Mouse (Mus musculus) heart, postnatal 4 days (tissue): ENCODE data around the gene Tmtc4. TPM values are rescaled to one million over a fixed set of nuclear protein-coding genes. Genes with fewer than 3 reads are reported as not detected.
A peak's percentile ranks its signal among the peaks of the same experiment; 100 is the strongest.

Source experiments
- DNase-seq: peaks from one replicate; pipeline ENCODE4 v3.0.0; 2021
- total RNA-seq, 2 experiments: library from RNA; stranded (reverse); gene quantifications; 2 replicates each; pipeline ENCODE4 v1.2.3; 2021

Gene Tmtc4
- total RNA-seq, 2 experiments from 2014 or later: 27.1 to 27.7 TPM

GRCm38 (mm10) chr14:122974854-122975570 is 8.8 kb downstream of the Tmtc4 start:
- DNase-seq: no peak

DNA sequence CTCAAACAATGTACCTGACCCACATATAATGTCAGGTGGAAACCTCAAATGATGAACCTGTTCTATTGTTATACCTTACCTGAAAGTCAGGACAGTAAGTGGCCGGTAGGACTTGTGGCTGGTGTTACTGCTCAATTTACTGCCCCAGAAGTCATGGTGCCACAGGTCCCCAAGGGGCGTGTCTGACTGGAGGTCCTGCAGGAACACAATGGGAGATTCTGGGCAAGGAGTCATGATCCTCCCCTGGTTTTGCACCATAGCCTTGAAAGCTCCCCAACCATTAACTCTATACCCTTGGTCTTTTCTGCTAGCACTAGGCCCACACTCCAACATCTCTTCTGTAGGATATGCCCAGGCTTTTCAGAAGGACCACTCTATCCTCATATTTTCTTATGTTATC is 10.7 kb downstream of the Tmtc4 start:
- no peak for DNase-seq

DNA sequence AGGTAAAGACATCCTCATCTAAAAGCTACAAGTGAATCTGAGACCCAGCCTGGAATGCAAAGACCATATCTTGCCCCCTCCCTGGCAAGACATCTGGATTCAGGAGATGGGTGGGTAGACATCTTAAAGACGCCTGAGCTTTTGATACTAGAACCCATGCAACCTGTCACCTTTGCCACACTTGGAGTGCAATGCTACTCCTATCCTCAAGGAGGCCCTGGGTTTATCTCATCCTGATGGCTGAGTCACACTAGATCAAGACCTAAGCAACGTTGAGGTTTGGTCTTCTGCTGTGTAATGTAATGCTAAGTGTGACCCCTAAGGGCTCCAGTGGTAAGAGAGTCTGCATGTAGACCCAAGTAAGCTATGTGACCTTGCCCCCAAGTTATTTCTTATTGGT is 15.8 kb downstream of the Tmtc4 start:
- DNase-seq: no peak

DNA sequence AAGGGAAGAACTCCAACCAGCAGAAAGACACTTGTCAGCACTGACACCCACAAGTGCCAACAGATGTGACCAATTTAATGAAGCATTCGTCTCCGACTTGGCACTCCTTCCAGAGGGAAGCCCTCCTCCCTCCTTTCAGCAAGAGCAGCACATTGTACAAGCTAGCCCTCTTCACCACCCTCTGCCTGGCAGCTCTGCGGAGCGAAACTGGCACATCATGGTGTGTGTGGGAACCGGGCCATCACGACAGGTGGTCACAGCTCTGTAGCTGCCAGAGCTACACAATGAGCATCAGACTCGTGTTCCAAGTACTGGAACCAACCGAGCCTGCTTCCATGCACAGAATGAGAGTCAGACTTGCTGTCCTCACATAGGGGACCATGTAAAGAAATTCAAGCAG is 25.9 kb downstream of the Tmtc4 start:
- DNase-seq: peak; percentile 40

DNA sequence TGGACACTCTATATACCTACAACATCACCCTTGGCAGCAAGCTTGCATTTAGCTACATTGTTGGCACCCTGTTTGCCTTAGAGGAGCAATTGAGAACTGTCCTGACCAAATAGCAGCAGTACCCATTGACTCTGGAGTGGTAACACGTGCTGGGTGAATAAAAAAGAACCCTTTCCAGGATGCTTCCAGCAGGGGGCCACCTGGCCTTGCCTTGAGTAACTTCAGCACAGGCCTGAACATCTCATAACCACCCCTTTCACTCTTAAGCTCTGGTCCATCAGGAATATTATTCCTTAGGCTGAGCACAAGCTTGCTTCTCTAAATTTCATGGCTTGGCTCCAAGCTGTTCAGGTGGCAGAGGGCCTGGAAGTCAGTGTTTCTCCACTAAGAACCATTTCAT is 30.5 kb downstream of the Tmtc4 start:
- peak; percentile 60 for DNase-seq

GRCm38 (mm10) chr14:122952556-122952955 is 31.3 kb downstream of the Tmtc4 start:
- no peak for DNase-seq

GRCm38 (mm10) chr14:122951676-122952445 is 32.0 kb downstream of the Tmtc4 start:
- DNase-seq: no peak

- DNase-seq: no peak
Measured at GRCm38 (mm10) chr14:122950915-122951314, 32.9 kb downstream of the Tmtc4 start.

GRCm38 (mm10) chr14:122943475-122943853 is 40.4 kb downstream of the Tmtc4 start:
- DNase-seq: no peak

DNA sequence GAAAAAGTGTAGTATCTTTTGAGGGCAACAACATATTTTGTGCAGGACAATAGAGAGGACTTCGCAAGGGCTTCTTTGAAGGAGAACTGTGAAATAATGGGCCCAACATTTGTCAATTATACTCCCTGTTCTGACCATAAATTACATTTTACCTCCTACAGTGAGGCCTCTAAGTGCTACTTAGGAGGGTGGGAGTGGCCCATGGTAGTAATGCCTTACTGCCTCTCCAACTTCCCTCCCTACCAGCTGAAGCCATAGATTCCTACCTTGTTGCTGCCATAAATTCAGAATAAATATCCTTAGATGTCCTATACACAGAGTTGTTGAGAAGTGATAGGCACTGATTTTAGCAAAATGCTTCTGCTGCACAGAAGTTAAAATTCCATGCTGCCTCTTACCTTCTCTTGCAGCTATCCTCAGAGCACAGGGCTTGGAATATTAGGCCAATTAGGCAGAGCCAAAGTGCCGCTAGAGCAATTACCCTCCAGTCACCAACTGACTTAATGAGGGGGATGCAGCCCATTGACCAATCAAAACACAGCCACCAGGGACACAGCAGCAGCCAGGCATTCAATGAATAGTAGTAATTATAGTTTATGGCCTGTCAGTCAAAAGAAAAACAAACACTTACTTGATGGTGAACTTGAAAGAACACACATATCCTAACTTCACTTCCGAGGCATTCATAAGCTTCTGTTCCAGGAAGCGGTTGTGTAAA is 40.9 kb downstream of the Tmtc4 start:
- no peak for DNase-seq

- DNase-seq: no peak
Measured at GRCm38 (mm10) chr14:122936460-122936859, 47.4 kb downstream of the Tmtc4 start.

DNA sequence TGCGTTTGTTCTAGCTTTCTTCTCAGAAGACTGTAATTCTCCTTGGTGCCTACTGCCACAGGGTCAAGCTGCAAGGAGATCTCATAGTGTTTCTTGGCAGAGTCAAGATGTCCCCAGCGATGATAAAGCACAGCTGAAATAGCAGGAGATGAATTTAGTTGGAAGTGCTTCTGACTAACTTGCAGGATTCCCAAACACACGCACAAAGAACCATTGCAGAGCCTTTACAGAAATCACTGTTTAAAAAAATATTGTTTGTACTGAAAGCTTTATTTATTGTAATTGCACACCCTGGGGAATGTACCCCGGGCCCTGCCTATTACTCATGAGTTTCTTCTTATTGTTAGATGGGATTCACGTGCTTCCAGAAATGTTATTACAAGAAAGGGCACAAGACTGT is 63.8 kb downstream of the Tmtc4 start:
- no peak for DNase-seq

DNA sequence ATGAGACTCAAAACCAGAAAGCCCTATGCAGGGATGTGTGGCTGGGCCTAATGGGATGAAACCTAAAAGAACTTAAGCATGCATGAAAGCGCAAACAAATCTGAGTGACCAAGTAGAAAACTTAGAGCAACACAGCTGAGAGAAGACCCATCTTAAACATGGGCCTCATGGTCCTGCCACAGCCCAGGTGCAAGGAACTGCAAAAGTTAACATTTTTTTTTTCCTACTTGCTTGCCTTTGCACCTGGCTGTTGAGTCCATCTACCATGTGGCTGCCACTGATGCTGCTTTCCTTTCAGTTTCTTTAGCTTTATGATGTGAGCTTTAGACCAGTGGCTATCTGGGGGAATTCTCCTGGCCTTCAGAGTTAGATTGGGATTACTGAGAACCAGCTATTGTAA is 66.2 kb downstream of the Tmtc4 start:
- DNase-seq: no peak

- DNase-seq: no peak
Measured at GRCm38 (mm10) chr14:122913657-122914056, 70.2 kb downstream of the Tmtc4 start, which contains the start of gene Ggact. Gene Ggact (minus strand): TSS chr14:122913757.

GRCm38 (mm10) chr14:122912812-122913498 is 70.9 kb downstream of the Tmtc4 start:
- peak; percentile 70 for DNase-seq

DNA sequence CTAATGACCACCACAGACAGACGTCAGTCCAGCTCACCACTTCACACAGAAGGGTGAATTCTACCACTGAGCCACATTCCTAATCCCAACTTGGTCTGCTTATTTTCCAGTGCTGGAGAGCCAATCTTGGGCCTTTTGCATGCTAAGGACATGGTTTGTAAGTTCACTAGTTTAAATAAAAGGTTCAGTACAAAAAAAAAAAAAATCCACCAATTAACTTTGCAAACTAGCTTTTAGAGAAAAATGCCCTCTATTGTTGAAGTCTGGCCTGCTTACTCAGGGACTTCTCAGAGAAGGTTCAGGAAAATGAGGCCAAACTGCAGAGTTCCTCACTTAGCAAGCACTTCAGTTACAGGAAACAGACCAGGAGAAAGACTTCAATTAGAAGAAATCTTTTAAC is 71.7 kb downstream of the Tmtc4 start:
- DNase-seq: no peak

- no peak for DNase-seq
Measured at GRCm38 (mm10) chr14:122911265-122911664, 72.6 kb downstream of the Tmtc4 start.

DNA sequence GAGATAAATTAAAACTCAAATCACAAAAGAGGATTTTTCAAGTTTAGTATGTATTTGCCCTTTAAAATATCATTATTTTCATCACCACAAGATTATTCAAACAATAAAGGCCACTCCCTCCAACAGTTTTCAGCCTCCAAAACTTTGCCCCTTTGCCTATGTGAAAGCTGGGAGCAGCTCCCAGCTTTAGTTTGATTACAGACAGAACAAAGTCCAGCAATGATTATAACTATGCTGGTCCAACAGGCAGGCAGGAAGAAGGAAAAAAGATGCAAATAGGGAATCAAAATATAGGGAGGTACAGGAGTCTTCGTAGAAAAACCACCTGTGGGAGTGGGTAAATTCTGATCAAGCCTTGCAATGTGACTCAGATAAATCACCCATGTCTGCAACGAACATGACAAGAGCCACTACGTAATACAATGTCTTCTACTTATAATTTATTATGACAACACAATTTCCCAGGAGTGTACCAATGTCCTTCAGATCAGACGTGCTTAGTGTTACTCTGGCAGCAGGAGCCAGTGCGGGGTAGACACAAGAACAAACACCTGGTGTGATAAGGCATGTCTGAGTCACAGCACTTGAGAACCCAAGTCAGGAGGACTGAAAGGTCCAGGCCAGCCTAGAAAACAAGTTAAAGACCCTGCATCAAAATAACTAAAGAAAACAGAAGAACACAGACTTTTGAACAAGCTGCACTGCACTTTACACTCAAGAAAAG is 74.3 kb downstream of the Tmtc4 start:
- DNase-seq: no peak

- no peak for DNase-seq
Measured at GRCm38 (mm10) chr14:122908075-122908474, 75.8 kb downstream of the Tmtc4 start.

GRCm38 (mm10) chr14:122905007-122905406 is 78.8 kb downstream of the Tmtc4 start:
- DNase-seq: no peak

DNA sequence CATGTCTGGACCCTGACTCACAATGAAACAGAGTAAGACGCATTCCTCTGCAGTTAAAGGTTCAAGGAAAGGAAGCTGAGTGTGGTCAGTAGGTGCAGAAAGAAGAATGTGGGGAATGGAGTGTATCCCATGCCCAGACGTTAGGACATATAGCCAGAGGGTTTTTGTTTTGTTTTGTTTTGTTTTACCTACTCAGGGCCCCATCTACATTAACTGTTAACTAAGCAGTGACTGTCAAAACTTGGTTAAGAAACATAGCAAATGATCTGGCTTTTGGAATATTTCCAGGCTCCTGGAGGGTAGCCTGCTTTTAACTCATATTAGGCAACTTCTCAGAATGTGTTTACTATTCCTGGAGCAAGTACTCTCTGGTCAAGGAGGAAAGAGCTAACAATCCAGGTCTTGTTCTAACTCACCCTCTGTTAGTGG is 79.9 kb downstream of the Tmtc4 start:
- DNase-seq: no peak

- DNase-seq: peak; percentile 89
Measured at GRCm38 (mm10) chr14:122902884-122903283, 81.0 kb downstream of the Tmtc4 start.
